Mouse (Mus musculus) neural tube, embryonic 14.5 days (tissue): Measurements from ENCODE around the gene Dus4l. TPM values are rescaled to one million over a fixed set of nuclear protein-coding genes. Genes with fewer than 3 reads are reported as not detected.
"Not testable (repeated sequence)": the region's sequence is repeated elsewhere in the genome, so short reads cannot be mapped to it uniquely, and the experiment has no call there.

Experiments used
- ATAC-seq: fragments of 200-750 bp; cut with Nextera tagmentation; 2 replicates; pipeline ENCODE4 v1.8.0; 2017; ENCODE audit warnings: low read depth, mild to moderate bottlenecking, moderate TSS enrichment, moderate library complexity
- H3K27ac ChIP-seq: fragments of 300-500 bp; sonication (generic); 2 replicates; pipeline ENCODE4 v1.5.1; 2014; ENCODE audit warnings: low read depth, mild to moderate bottlenecking, control low read depth, low read length, moderate library complexity, mixed read lengths
- H3K27me3 ChIP-seq: fragments of 300-500 bp; sonication (generic); 2 replicates; pipeline ENCODE4 v1.6.1; 2014; ENCODE audit warnings: low read length; ENCODE audit not compliant: control insufficient read depth, insufficient read depth
- H3K36me3 ChIP-seq: fragments of 300-500 bp; sonication (generic); 2 replicates; pipeline ENCODE4 v1.6.1; 2014; ENCODE audit warnings: low read length, mixed read lengths; ENCODE audit not compliant: control insufficient read depth, insufficient read depth
- H3K4me1 ChIP-seq: fragments of 300-500 bp; sonication (generic); 2 replicates; pipeline ENCODE4 v1.6.1; 2014; ENCODE audit warnings: low read length; ENCODE audit not compliant: control insufficient read depth, insufficient read depth
- H3K4me2 ChIP-seq: fragments of 300-500 bp; sonication (generic); 2 replicates; pipeline ENCODE4 v1.6.1; 2014; ENCODE audit warnings: mild to moderate bottlenecking, low read depth, low read length, control low read depth
- H3K4me3 ChIP-seq: fragments of 300-500 bp; sonication (generic); 2 replicates; pipeline ENCODE4 v1.5.1; 2014; ENCODE audit warnings: low read depth, low read length, control low read depth, mixed read lengths
- H3K9ac ChIP-seq: fragments of 300-500 bp; sonication (generic); replicated peaks from 2 replicates; pipeline ENCODE4 v1.6.1; 2014; ENCODE audit warnings: low read depth, mild to moderate bottlenecking, control low read depth, low read length, mixed read lengths
- H3K9me3 ChIP-seq: fragments of 300-500 bp; sonication (generic); 2 replicates; pipeline ENCODE4 v1.6.1; 2016; ENCODE audit warnings: low read length; ENCODE audit not compliant: control insufficient read depth
- WGBS: fragments of 180-500 bp; shearing (Covaris S2); extraction: QIAGEN DNeasy Blood & Tissue Kit; methylation state at CpG from one replicate; pipeline ENCODE4 v1.1.7; 2014; 5-methylcytosine and 5-hydroxymethylcytosine counted together
- polyA plus RNA-seq: library from polyadenylated mRNA; unstranded; fragments of >200 nt; fragmentation: Nextera tagmentation; extraction: Ambion mirVana; gene quantifications from 2 replicates; pipeline ENCODE4 v1.2.1, GENCODE M21; 2014

The Dus4l gene
- polyA plus RNA-seq, 1 experiment from 2014 or later, result 7.3 TPM

DNA sequence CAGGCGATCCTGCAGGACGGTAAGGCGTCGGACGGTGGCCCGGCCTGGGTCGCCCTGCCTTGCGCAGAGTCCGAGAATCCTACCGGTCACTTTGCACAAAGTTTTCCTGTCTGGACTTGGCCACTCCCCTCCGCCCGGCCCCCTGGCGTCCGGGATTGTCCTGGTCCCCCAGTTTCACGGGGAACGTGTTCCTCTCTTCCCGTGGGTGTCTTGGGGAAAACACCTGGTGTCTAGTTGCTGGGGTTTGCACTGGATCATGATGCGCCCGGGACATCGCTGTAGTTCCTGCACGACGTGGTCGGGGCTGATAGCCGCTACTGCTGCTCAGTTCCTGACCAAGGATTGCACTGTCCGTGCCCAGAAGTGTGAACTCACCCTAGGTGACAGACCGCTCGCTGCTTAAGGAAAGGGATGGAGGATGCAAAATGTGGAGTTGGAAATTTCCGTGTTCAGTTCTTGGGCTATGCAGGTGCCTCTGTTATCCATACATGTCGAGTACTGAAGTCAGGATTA, 395 bp upstream of the Dus4l start:
- under 1% methylated on average over 29 of the region's 29 CpGs for WGBS
- Histone ChIP-seq H3K36me3 (no peaks in the 10 kb centered on the region), H3K4me1 (peaks cover 8% of the 10 kb centered on the region; the same call in 1 of the 2 replicates), H3K4me3 (peak overlapping the region; percentile 84), H3K4me2 (peak overlapping the region; percentile 84), H3K27me3 (no peaks in the 10 kb centered on the region), H3K9me3 (no peaks in the 10 kb centered on the region), H3K27ac (peak overlapping the region; percentile 61; the same call in 1 of the 2 replicates), H3K9ac (peak overlapping the region; percentile 72)
- peak; percentile 74 for ATAC-seq

- H3K4me2 ChIP-seq, result peak overlapping the region; percentile 47; the same call in 1 of the 2 replicates
- no peaks in the 10 kb centered on the region for H3K36me3 ChIP-seq
- H3K27me3 ChIP-seq, result no peaks in the 10 kb centered on the region
- H3K9ac ChIP-seq, result no peak overlapping the region
- H3K4me1 ChIP-seq, result peaks cover 8% of the 10 kb centered on the region; the same call in 1 of the 2 replicates
- ATAC-seq, result no peak
- 81% methylated on average over 5 of the region's 5 CpGs for WGBS
- no peak overlapping the region for H3K27ac ChIP-seq
- no peak overlapping the region for H3K4me3 ChIP-seq
- no peaks in the 10 kb centered on the region for H3K9me3 ChIP-seq
Measured at GRCm38 (mm10) chr12:31653611-31654010, 1.0 kb downstream of the Dus4l start.

DNA sequence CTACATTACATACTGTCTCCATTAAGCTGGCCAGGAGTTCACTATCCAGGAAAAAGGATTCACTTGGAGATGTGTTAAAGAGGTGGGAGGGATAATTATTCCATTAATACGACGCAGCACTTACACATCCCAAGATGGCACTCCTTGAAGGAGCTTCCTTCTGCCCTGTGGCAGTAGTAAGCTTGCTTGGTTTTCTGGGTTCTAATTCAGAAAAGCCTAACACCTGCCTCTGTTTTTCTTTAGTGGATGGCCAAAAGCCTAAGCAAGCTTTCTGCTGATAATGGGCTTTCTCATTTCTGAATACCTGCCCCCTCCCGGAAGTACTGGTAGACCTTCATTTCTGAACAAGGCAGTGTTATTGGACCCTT, 19.4 kb downstream of the Dus4l start:
- Histone ChIP-seq H3K4me3 (no peak overlapping the region), H3K4me2 (peak overlapping the region; percentile 75; the same call in 1 of the 2 replicates), H3K27me3 (no peaks in the 10 kb centered on the region), H3K36me3 (no peaks in the 10 kb centered on the region), H3K4me1 (peaks cover 7% of the 10 kb centered on the region), H3K27ac (no peak overlapping the region), H3K9me3 (no peaks in the 10 kb centered on the region), H3K9ac (no peak overlapping the region)
- peak; percentile 38; the same call in 1 of the 2 replicates for ATAC-seq
- 89% methylated on average over 3 of the region's 3 CpGs for WGBS

DNA sequence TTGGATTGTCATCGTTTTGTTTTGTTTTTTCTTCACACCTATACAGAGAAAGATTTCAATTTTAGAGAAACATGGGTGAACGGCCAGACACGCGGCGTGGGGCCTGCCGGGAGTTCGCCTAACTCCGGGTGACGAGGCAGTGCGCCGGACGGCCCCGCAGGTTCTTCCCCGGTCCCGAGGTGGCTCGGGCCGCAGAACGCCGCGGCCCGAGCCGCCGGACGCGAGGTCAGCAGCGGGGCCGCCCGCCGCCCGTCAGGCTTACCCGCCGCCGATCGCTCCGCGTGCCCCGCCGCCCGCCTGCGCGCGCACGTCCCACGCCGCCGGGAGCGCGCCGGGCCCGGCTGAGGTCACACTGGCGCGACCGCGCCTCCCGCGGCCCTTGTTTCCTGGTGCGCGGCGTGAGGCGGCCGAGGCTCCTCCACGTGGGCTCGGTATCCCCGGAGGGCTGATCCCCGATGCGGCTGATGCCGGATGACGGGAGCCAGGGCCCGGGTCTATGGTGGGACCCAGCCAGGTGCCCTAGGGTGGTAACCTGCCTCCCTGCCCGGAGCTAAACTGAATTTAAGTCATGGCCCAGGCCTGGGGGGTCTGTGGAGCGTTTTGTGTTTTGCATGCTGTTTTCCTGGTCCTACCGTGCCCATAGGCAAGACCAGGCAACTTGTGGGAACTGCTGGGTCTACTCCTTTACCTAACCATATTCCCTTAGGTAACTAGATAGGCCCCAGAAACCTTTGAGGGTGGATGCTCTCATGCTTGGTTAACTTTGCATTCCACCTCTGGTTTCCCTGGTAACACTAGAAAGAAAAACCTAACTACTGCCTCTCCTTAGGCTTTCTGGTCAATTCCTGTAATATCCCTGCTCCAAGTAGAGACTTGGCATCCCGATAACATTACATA, 20.0 kb downstream of the Dus4l start, which contains the start of gene Bcap29:
Gene Bcap29, minus strand, starts transcription at position 316 of the 897 bp plus-strand sequence.
- peak within 1 kb of the TSS; percentile 58 for H3K4me3 ChIP-seq
- peak; percentile 92 for ATAC-seq
- peaks cover 7% of the 10 kb centered on the region for H3K4me1 ChIP-seq
- H3K27me3 ChIP-seq, result no peaks in the 10 kb centered on the region
- H3K9ac ChIP-seq, result peak within 1 kb of the TSS; percentile 68
- H3K36me3 ChIP-seq, result no peaks in the 10 kb centered on the region
- H3K27ac ChIP-seq, result peak within 1 kb of the TSS; percentile 24
- 1% methylated on average over 64 of the region's 73 CpGs for WGBS
- peak within 1 kb of the TSS; percentile 75 for H3K4me2 ChIP-seq
- H3K9me3 ChIP-seq, result no peaks in the 10 kb centered on the region

- Histone ChIP-seq H3K9me3 (no peaks in the 10 kb centered on the region), H3K27ac (peak overlapping the region; percentile 24; the same call in 1 of the 2 replicates), H3K4me2 (peak overlapping the region; percentile 75), H3K9ac (peak overlapping the region; percentile 68), H3K4me3 (peak overlapping the region; percentile 58), H3K4me1 (peaks cover 7% of the 10 kb centered on the region), H3K36me3 (no peaks in the 10 kb centered on the region), H3K27me3 (no peaks in the 10 kb centered on the region)
- 10% methylated on average over 13 of the region's 13 CpGs for WGBS
- peak; percentile 39 for ATAC-seq
Measured at GRCm38 (mm10) chr12:31633970-31634342, 20.7 kb downstream of the Dus4l start.

- 93% methylated on average over 9 of the region's 9 CpGs for WGBS
- not testable (repeated sequence) for H3K36me3 ChIP-seq, H3K4me1 ChIP-seq, H3K4me2 ChIP-seq, H3K9me3 ChIP-seq, ATAC-seq, H3K4me3 ChIP-seq, H3K27ac ChIP-seq, H3K9ac ChIP-seq, H3K27me3 ChIP-seq
Measured at GRCm38 (mm10) chr12:31628396-31628795, 26.2 kb downstream of the Dus4l start.

- Histone ChIP-seq H3K4me3 (no peak overlapping the region), H3K9ac (no peak overlapping the region), H3K36me3 (no peaks in the 10 kb centered on the region), H3K4me2 (no peak overlapping the region), H3K9me3 (no peaks in the 10 kb centered on the region), H3K4me1 (no peaks in the 10 kb centered on the region), H3K27ac (no peak overlapping the region), H3K27me3 (no peaks in the 10 kb centered on the region)
- ATAC-seq, result no peak
- WGBS, result 97% methylated on average over 1 of the region's 1 CpGs
Measured at GRCm38 (mm10) chr12:31625016-31625415, 29.6 kb downstream of the Dus4l start.

DNA sequence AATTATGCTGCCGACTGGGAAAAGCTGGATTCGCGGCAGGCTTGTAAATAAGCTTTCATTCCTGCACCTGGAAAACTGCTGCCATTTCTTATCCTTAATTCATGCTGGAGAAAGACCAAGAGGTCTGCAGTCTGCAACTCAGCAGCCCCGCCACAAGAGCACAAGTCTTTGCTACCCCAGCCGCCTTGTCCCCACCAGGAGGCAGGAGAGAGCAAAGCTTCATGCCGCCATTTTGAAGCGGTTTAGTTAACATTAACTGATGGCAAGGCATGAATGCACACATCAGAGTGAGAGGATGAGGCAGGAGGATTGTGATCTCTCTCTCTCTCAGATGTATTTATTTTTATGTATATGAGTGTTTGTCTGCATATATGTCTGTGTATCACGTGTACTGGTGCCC, 34.5 kb downstream of the Dus4l start:
- H3K36me3 ChIP-seq, result no peaks in the 10 kb centered on the region
- H3K4me2 ChIP-seq, result no peak overlapping the region
- H3K4me3 ChIP-seq, result no peak overlapping the region
- H3K9me3 ChIP-seq, result no peaks in the 10 kb centered on the region
- 86% methylated on average over 8 of the region's 8 CpGs for WGBS
- H3K9ac ChIP-seq, result no peak overlapping the region
- H3K27me3 ChIP-seq, result no peaks in the 10 kb centered on the region
- H3K27ac ChIP-seq, result no peak overlapping the region
- no peak for ATAC-seq
- no peaks in the 10 kb centered on the region for H3K4me1 ChIP-seq

DNA sequence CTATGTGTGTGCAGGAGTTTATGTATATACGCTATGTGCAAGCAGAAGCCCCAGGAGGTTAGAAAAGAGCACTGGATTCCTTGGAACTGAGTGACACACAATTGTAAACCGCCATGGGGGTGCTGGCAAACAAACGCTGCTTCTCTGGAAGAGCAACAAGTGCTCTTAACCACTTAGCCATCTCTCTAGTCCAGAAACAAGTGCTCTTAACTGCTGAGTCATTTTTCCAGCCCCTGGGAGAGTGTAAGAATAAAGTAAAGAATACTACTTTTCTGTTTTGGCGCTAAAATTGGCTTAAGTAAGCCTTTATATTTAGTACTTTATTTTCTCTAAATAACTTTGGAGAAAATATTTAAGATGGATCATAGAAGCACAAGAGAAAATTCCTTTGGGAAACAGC, 41.3 kb downstream of the Dus4l start:
- Histone ChIP-seq H3K9me3 (no peaks in the 10 kb centered on the region), H3K4me1 (no peaks in the 10 kb centered on the region), H3K27ac (no peak overlapping the region), H3K36me3 (no peaks in the 10 kb centered on the region), H3K4me3 (no peak overlapping the region), H3K27me3 (no peaks in the 10 kb centered on the region), H3K9ac (no peak overlapping the region), H3K4me2 (no peak overlapping the region)
- no peak for ATAC-seq
- 63% methylated on average over 4 of the region's 4 CpGs for WGBS
